Mouse (Mus musculus): Measurements from ENCODE around the gene Cdh4. TPM values are rescaled to one million over a fixed set of nuclear protein-coding genes. Genes with fewer than 3 reads are reported as not detected.

The Cdh4 gene
- polyA plus RNA-seq, 1 experiment from 2014 or later = 63.4 TPM

DNA sequence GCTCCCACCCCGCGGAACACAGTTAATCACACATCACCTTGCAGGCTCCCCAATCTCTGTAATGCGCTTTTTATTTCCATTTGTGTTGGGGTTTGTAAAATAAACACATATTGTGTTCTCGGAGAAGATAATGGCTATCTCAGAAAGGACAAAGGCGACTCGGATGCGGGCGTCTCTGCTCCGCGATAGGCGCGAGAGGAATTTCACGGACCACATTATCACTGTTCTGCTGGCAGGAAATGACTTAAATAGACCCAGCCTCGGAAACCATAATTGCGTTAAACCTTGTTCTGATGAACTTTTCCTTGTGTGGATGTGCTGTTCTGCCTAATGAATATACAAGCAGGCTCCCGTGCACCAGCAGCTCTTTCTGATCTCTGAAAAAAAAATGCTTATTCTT, 140.7 kb downstream of the Cdh4 start:
- 60% methylated on average over 16 of the region's 16 CpGs for WGBS
- H3K4me3 ChIP-seq (ENCODE audit: low read depth, low read length) = no peak overlapping the region
- ATAC-seq = no peak
- H3K27me3 ChIP-seq (ENCODE audit: control insufficient read depth, insufficient read depth, low read depth, low read length) = no peaks in the 10 kb centered on the region
- no peaks in the 10 kb centered on the region for H3K36me3 ChIP-seq (ENCODE audit: control insufficient read depth, insufficient read depth, low read length)
- no peak overlapping the region for H3K4me2 ChIP-seq (ENCODE audit: low read length)
- H3K4me1 ChIP-seq (ENCODE audit: control insufficient read depth, insufficient read depth, low read length) = peaks cover 24% of the 10 kb centered on the region; the same call in 1 of the 2 replicates
- H3K27ac ChIP-seq (ENCODE audit: low read length) = peak overlapping the region; percentile 39
- no peak overlapping the region for H3K9ac ChIP-seq (ENCODE audit: low read depth, low read length)
- H3K9me3 ChIP-seq (replicated peaks; ENCODE audit: control insufficient read depth, low read length, poor library complexity, severe bottlenecking) = no peaks in the 10 kb centered on the region

GRCm38 (mm10) chr2:179584672-179585071, 142.4 kb downstream of the Cdh4 start:
- no peak for ATAC-seq
- WGBS = 26% methylated on average over 13 of the region's 13 CpGs

GRCm38 (mm10) chr2:179586436-179586835, 144.2 kb downstream of the Cdh4 start:
- ATAC-seq = no peak
- H3K27me3 ChIP-seq (ENCODE audit: control insufficient read depth, insufficient read depth, low read depth, low read length) = no peaks in the 10 kb centered on the region
- peaks cover 21% of the 10 kb centered on the region; the same call in 1 of the 2 replicates for H3K4me1 ChIP-seq (ENCODE audit: control insufficient read depth, insufficient read depth, low read length)
- H3K9me3 ChIP-seq (replicated peaks; ENCODE audit: control insufficient read depth, low read length, poor library complexity, severe bottlenecking) = no peaks in the 10 kb centered on the region
- WGBS = 78% methylated on average over 11 of the region's 11 CpGs
- H3K4me2 ChIP-seq (ENCODE audit: low read length) = no peak overlapping the region
- no peak overlapping the region for H3K4me3 ChIP-seq (ENCODE audit: low read depth, low read length)
- no peak overlapping the region for H3K9ac ChIP-seq (ENCODE audit: low read depth, low read length)
- no peaks in the 10 kb centered on the region for H3K36me3 ChIP-seq (ENCODE audit: control insufficient read depth, insufficient read depth, low read length)
- no peak overlapping the region for H3K27ac ChIP-seq (ENCODE audit: low read length)

More at GRCm38 (mm10) chr2:179584672-179585071, 142.4 kb downstream of the Cdh4 start:
- Histone ChIP-seq H3K27me3 (ENCODE audit: control insufficient read depth, insufficient read depth, low read depth, low read length) (no peaks in the 10 kb centered on the region), H3K9ac (ENCODE audit: low read depth, low read length) (no peak overlapping the region), H3K4me3 (ENCODE audit: low read depth, low read length) (no peak overlapping the region), H3K4me2 (ENCODE audit: low read length) (no peak overlapping the region), H3K36me3 (ENCODE audit: control insufficient read depth, insufficient read depth, low read length) (no peaks in the 10 kb centered on the region), H3K27ac (ENCODE audit: low read length) (no peak overlapping the region), H3K4me1 (ENCODE audit: control insufficient read depth, insufficient read depth, low read length) (peaks cover 21% of the 10 kb centered on the region; the same call in 1 of the 2 replicates), H3K9me3 (replicated peaks; ENCODE audit: control insufficient read depth, low read length, poor library complexity, severe bottlenecking) (no peaks in the 10 kb centered on the region)

GRCm38 (mm10) chr2:179587069-179587468, 144.8 kb downstream of the Cdh4 start:
- 85% methylated on average over 2 of the region's 2 CpGs for WGBS
- H3K4me3 ChIP-seq (ENCODE audit: low read depth, low read length) = no peak overlapping the region
- no peaks in the 10 kb centered on the region for H3K9me3 ChIP-seq (replicated peaks; ENCODE audit: control insufficient read depth, low read length, poor library complexity, severe bottlenecking)
- H3K9ac ChIP-seq (ENCODE audit: low read depth, low read length) = no peak overlapping the region
- no peak for ATAC-seq
- H3K36me3 ChIP-seq (ENCODE audit: control insufficient read depth, insufficient read depth, low read length) = no peaks in the 10 kb centered on the region
- H3K4me1 ChIP-seq (ENCODE audit: control insufficient read depth, insufficient read depth, low read length) = peaks cover 20% of the 10 kb centered on the region; the same call in 1 of the 2 replicates
- H3K27ac ChIP-seq (ENCODE audit: low read length) = no peak overlapping the region
- no peaks in the 10 kb centered on the region for H3K27me3 ChIP-seq (ENCODE audit: control insufficient read depth, insufficient read depth, low read depth, low read length)
- no peak overlapping the region for H3K4me2 ChIP-seq (ENCODE audit: low read length)

GRCm38 (mm10) chr2:179591661-179592060, 149.4 kb downstream of the Cdh4 start:
- Histone ChIP-seq H3K27me3 (ENCODE audit: control insufficient read depth, insufficient read depth, low read depth, low read length) (no peaks in the 10 kb centered on the region), H3K4me1 (ENCODE audit: control insufficient read depth, insufficient read depth, low read length) (no peaks in the 10 kb centered on the region; the same call in 1 of the 2 replicates), H3K36me3 (ENCODE audit: control insufficient read depth, insufficient read depth, low read length) (no peaks in the 10 kb centered on the region), H3K4me3 (ENCODE audit: low read depth, low read length) (no peak overlapping the region), H3K9ac (ENCODE audit: low read depth, low read length) (no peak overlapping the region), H3K27ac (ENCODE audit: low read length) (no peak overlapping the region), H3K9me3 (replicated peaks; ENCODE audit: control insufficient read depth, low read length, poor library complexity, severe bottlenecking) (no peaks in the 10 kb centered on the region), H3K4me2 (ENCODE audit: low read length) (no peak overlapping the region)
- ATAC-seq = no peak
- 29% methylated on average over 5 of the region's 5 CpGs for WGBS

- H3K27ac ChIP-seq (ENCODE audit: low read length) = no peak overlapping the region
- H3K4me3 ChIP-seq (ENCODE audit: low read depth, low read length) = no peak overlapping the region
- H3K9me3 ChIP-seq (replicated peaks; ENCODE audit: control insufficient read depth, low read length, poor library complexity, severe bottlenecking) = no peaks in the 10 kb centered on the region
- ATAC-seq = no peak
- H3K4me2 ChIP-seq (ENCODE audit: low read length) = no peak overlapping the region
- peaks cover 10% of the 10 kb centered on the region; the same call in 1 of the 2 replicates for H3K4me1 ChIP-seq (ENCODE audit: control insufficient read depth, insufficient read depth, low read length)
- no peak overlapping the region for H3K9ac ChIP-seq (ENCODE audit: low read depth, low read length)
- 62% methylated on average over 4 of the region's 4 CpGs for WGBS
- no peaks in the 10 kb centered on the region for H3K27me3 ChIP-seq (ENCODE audit: control insufficient read depth, insufficient read depth, low read depth, low read length)
- H3K36me3 ChIP-seq (ENCODE audit: control insufficient read depth, insufficient read depth, low read length) = no peaks in the 10 kb centered on the region
Measured at GRCm38 (mm10) chr2:179595013-179595412, 152.8 kb downstream of the Cdh4 start.

- WGBS = 64% methylated on average over 11 of the region's 11 CpGs
- no peak overlapping the region for H3K4me2 ChIP-seq (ENCODE audit: low read length)
- peaks cover 10% of the 10 kb centered on the region; the same call in 1 of the 2 replicates for H3K4me1 ChIP-seq (ENCODE audit: control insufficient read depth, insufficient read depth, low read length)
- H3K9ac ChIP-seq (ENCODE audit: low read depth, low read length) = no peak overlapping the region
- no peaks in the 10 kb centered on the region for H3K9me3 ChIP-seq (replicated peaks; ENCODE audit: control insufficient read depth, low read length, poor library complexity, severe bottlenecking)
- H3K4me3 ChIP-seq (ENCODE audit: low read depth, low read length) = no peak overlapping the region
- H3K36me3 ChIP-seq (ENCODE audit: control insufficient read depth, insufficient read depth, low read length) = no peaks in the 10 kb centered on the region
- no peak overlapping the region for H3K27ac ChIP-seq (ENCODE audit: low read length)
- no peak for ATAC-seq
- no peaks in the 10 kb centered on the region for H3K27me3 ChIP-seq (ENCODE audit: control insufficient read depth, insufficient read depth, low read depth, low read length)
Measured at GRCm38 (mm10) chr2:179598886-179599285, 156.7 kb downstream of the Cdh4 start.

- no peak overlapping the region for H3K27ac ChIP-seq (ENCODE audit: low read length)
- 0 out of 2 replicates have a peak, but pooled peaks have one; percentile 20 for ATAC-seq
- H3K4me1 ChIP-seq (ENCODE audit: control insufficient read depth, insufficient read depth, low read length) = peaks cover 10% of the 10 kb centered on the region; the same call in 1 of the 2 replicates
- no peak overlapping the region for H3K9ac ChIP-seq (ENCODE audit: low read depth, low read length)
- no peaks in the 10 kb centered on the region for H3K27me3 ChIP-seq (ENCODE audit: control insufficient read depth, insufficient read depth, low read depth, low read length)
- H3K9me3 ChIP-seq (replicated peaks; ENCODE audit: control insufficient read depth, low read length, poor library complexity, severe bottlenecking) = no peaks in the 10 kb centered on the region
- no peak overlapping the region for H3K4me3 ChIP-seq (ENCODE audit: low read depth, low read length)
- H3K36me3 ChIP-seq (ENCODE audit: control insufficient read depth, insufficient read depth, low read length) = no peaks in the 10 kb centered on the region
- WGBS = 74% methylated on average over 1 of the region's 1 CpGs
- H3K4me2 ChIP-seq (ENCODE audit: low read length) = no peak overlapping the region
Measured at GRCm38 (mm10) chr2:179599886-179600285, 157.7 kb downstream of the Cdh4 start.

DNA sequence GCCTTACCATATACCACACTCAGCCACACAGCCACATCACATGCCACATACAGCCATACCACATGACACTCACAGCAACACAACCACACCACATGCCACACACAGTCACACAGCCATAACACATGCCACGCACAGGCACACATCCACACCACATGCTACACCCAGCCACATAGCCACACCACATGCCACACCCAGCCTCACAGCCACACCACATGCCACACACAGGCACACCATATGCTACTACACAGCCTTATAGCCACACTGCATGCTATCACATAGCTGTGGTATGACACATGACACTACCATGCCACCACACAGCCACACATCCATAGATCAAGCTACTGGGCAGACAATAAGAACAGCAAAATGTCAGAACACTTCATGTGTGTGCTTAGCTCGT, 158.1 kb downstream of the Cdh4 start:
- WGBS = 86% methylated on average over 2 of the region's 2 CpGs
- H3K4me1 ChIP-seq (ENCODE audit: control insufficient read depth, insufficient read depth, low read length) = peaks cover 10% of the 10 kb centered on the region; the same call in 1 of the 2 replicates
- H3K4me2 ChIP-seq (ENCODE audit: low read length) = no peak overlapping the region
- H3K27me3 ChIP-seq (ENCODE audit: control insufficient read depth, insufficient read depth, low read depth, low read length) = no peaks in the 10 kb centered on the region
- no peak overlapping the region for H3K27ac ChIP-seq (ENCODE audit: low read length)
- peak; percentile 62 for ATAC-seq
- no peak overlapping the region for H3K4me3 ChIP-seq (ENCODE audit: low read depth, low read length)
- no peaks in the 10 kb centered on the region for H3K9me3 ChIP-seq (replicated peaks; ENCODE audit: control insufficient read depth, low read length, poor library complexity, severe bottlenecking)
- H3K9ac ChIP-seq (ENCODE audit: low read depth, low read length) = no peak overlapping the region
- H3K36me3 ChIP-seq (ENCODE audit: control insufficient read depth, insufficient read depth, low read length) = no peaks in the 10 kb centered on the region
